Mouse (Mus musculus) mesoderm, embryonic 11.5 days (tissue): ENCODE measurements at regions not wholly inside any gene's neighbourhood (a gene's known extent, or its start where the extent isn't known, plus 50 kb on each side); places are given as distances from the start of the nearest gene placed in this dataset.
A peak's percentile ranks its signal among the peaks of the same experiment; 100 is the strongest.

ENCODE experiments used
- DNase-seq: peaks from one replicate; pipeline ENCODE4 v3.0.0-alpha.2; 2012; ENCODE audit warnings: low read depth, low spot score

GRCm38 (mm10) chr7:63020042-63020441, 192.3 kb downstream of the Chrna7 start:
- no peak for DNase-seq

- DNase-seq, result peak; percentile 3
These were observed 193.4 kb downstream of the Chrna7 start for GRCm38 (mm10) chr7:63018859-63019575.

- DNase-seq, result peak; percentile 3
These were observed 157.6 kb upstream of the A26c2 start for GRCm38 (mm10) chr7:62981109-62981508.
